Comparison of ENCODE assay signal across 10 mouse cellular contexts in the genomic region with DNA sequence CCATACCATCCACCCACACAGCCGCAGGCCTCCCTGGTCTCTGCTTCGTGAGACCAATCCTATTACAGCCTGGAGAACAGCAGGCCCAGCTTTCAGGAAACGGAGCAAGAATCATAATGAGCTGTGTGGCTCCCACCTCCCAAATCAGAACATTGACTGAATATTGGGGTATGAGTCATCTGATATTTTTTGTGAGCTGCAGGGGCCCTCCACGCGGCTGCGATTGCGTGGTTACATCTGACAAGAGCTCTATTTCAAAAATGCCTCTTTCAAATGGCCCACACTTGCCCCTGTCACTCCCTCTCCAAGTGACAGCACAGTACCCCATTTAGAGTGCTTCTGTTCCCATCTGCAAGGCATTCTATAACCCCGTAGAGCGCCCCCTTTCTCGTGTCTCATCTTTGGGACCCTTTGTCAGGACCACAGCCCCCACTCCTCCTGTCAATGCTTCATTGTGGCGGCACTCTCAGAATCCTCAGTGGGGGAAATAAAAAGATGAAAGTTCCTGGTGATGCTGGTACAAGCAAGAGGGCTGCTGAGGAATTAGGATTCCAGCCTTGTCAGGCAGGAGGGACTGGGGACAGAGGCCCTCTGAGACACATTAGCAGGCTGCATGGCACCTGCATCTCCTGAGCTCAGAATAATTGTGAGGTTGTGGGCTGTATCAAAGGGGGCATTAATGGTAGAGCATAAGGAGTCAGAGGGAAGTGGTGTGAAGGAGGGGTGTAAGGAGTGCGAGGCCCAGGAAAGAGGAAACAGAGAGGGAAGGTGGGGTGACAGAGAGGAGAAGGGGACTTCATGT.
A peak's percentile ranks its signal among the peaks of the same experiment; 100 is the strongest.
DNase-seq lines count a peak whose midpoint lies in the region; ATAC-seq and TF ChIP-seq lines count a peak whose summit lies in the region.
"Had no signal": no experiment of that assay in that cellular context is flagged by ENCODE, and none has a peak within 500 bp of the region (broad histone marks: within the 10 kb centered on the region; RNA-seq: fewer than 3 reads in every experiment).

No protein-coding gene starts in this region.

- intact Hi-C loops in left cerebral cortex, adult 2 months (cut with DNase I), result loop anchor here (5.0 to 10.0 kb wide), 2 partner anchors 186 to 741 kb away; partner anchors contain the start of gene Brinp1

- ATAC-seq in forebrain, embryonic 14.5 days, result peak; percentile 60
- ATAC-seq in neural tube, embryonic 15.5 days (ENCODE audit: low FRiP score), result peak; percentile 48

- peak; percentile 28 for DNase-seq in forebrain, embryonic 14.5 days (ENCODE audit: low spot score)
- peak; percentile 43 to 69 for DNase-seq in frontal cortex, postnatal 10 days (ENCODE audit: low spot score in 2 of 2)
- peak; percentile 32 to 60 for DNase-seq in left cerebral cortex, adult 2 months (ENCODE audit: extremely low spot score in 1 of 2, low spot score in 2 of 2)
- DNase-seq in gastrocnemius, postnatal 25 days, result no peak
- no peak for DNase-seq in kidney, adult 11 months
- DNase-seq in urinary bladder, postnatal 25 days (ENCODE audit: low spot score), result no peak
- no peak for DNase-seq in kidney, postnatal 25 days
- DNase-seq: cerebellum, adult 9-10 months; lung, embryonic 14.5 days had no signal

- H3K36me3 ChIP-seq in forebrain, embryonic 14.5 days (ENCODE audit: control insufficient read depth, insufficient read depth, low read length), result no peaks in the 10 kb centered on the region
- peaks cover 17% of the 10 kb centered on the region for H3K36me3 ChIP-seq in neural tube, embryonic 15.5 days

- H3K4me2 ChIP-seq in forebrain, embryonic 14.5 days (ENCODE audit: low read length), result no peak overlapping the region
- H3K4me2 ChIP-seq in neural tube, embryonic 15.5 days, result no peak overlapping the region
- H3K4me2 ChIP-seq: lung, embryonic 14.5 days had no signal

- H3K9me3 ChIP-seq in forebrain, embryonic 14.5 days (replicated peaks; ENCODE audit: control insufficient read depth, low read length), result no peaks in the 10 kb centered on the region
- no peaks in the 10 kb centered on the region for H3K9me3 ChIP-seq in neural tube, embryonic 15.5 days (replicated peaks)

- H3K4me1 ChIP-seq in forebrain, embryonic 14.5 days (ENCODE audit: control insufficient read depth, insufficient read depth, low read length), result peaks cover 9% of the 10 kb centered on the region
- peaks cover 21% of the 10 kb centered on the region; the same call in 1 of the 2 replicates for H3K4me1 ChIP-seq in neural tube, embryonic 15.5 days

- no peak overlapping the region for H3K9ac ChIP-seq in forebrain, embryonic 14.5 days (ENCODE audit: low read length)
- H3K9ac ChIP-seq in neural tube, embryonic 15.5 days (replicated peaks), result no peak overlapping the region
- H3K9ac ChIP-seq: lung, embryonic 14.5 days had no signal

- H3K4me3 ChIP-seq in forebrain, embryonic 14.5 days (ENCODE audit: low read depth, low read length), result no peak overlapping the region
- no peak overlapping the region for H3K4me3 ChIP-seq in left cerebral cortex, adult 2 months
- no peak overlapping the region for H3K4me3 ChIP-seq in neural tube, embryonic 15.5 days (replicated peaks)

- no peak overlapping the region; the same call in 1 of the 2 replicates for H3K27ac ChIP-seq in forebrain, embryonic 14.5 days (ENCODE audit: low read depth, low read length)
- peak overlapping the region; percentile 41 for H3K27ac ChIP-seq in left cerebral cortex, adult 2 months
- H3K27ac ChIP-seq in neural tube, embryonic 15.5 days (replicated peaks), result no peak overlapping the region

- WGBS in forebrain, embryonic 14.5 days, result 44% methylated on average over 12 of the region's 12 CpGs
- WGBS in neural tube, embryonic 15.5 days, result 69% methylated on average over 12 of the region's 12 CpGs

- H3K27me3 ChIP-seq in forebrain, embryonic 14.5 days (replicated peaks; ENCODE audit: control insufficient read depth, insufficient read depth, low read length), result no peaks in the 10 kb centered on the region
- no peaks in the 10 kb centered on the region for H3K27me3 ChIP-seq in neural tube, embryonic 15.5 days (replicated peaks)

- no peak for TF ChIP-seq CTCF in left cerebral cortex, adult 2 months (IDR thresholded peaks at IDR 0.05)

Comparison
In these comparisons a context has a peak if more than half of its experiments do, and no peak if none do; other contexts are left out.
1. DNase-seq: peak in forebrain, embryonic 14.5 days (single experiment), frontal cortex, postnatal 10 days (2 of 2) and left cerebral cortex, adult 2 months (2 of 2); none in gastrocnemius, postnatal 25 days (single experiment), kidney, adult 11 months (single experiment), urinary bladder, postnatal 25 days (single experiment) and kidney, postnatal 25 days (0 of 2).